Mouse (Mus musculus) megakaryocyte, embryonic 14.5 days (primary cell): ENCODE measurements around the gene Coa7. TPM values are rescaled to one million over a fixed set of nuclear protein-coding genes. Genes with fewer than 3 reads are reported as not detected.
A peak's percentile ranks its signal among the peaks of the same experiment; 100 is the strongest.

Source experiments
- H3K27me3 ChIP-seq: replicated peaks from 2 replicates; pipeline ENCODE3; 2012; ENCODE audit warnings: inconsistent platforms
- H3K36me3 ChIP-seq: replicated peaks from 2 replicates; pipeline ENCODE3; 2012; ENCODE audit warnings: low read length, inconsistent platforms, mixed read lengths
- H3K4me1 ChIP-seq: 2 replicates; pipeline ENCODE4 v1.6.1; 2012; ENCODE audit warnings: inconsistent platforms
- H3K4me3 ChIP-seq: replicated peaks from 2 replicates; pipeline ENCODE3; 2012; ENCODE audit warnings: moderate library complexity, mild to moderate bottlenecking, inconsistent platforms
- H3K9me3 ChIP-seq: 2 replicates; pipeline ENCODE4 v1.6.1; 2012; ENCODE audit warnings: inconsistent platforms
- FLI1 ChIP-seq: IDR thresholded peaks from 2 replicates; pipeline ENCODE4 v1.6.1; 2012; ENCODE audit warnings: low read length, inconsistent platforms, mixed read lengths
- GATA1 ChIP-seq: IDR thresholded peaks from 3 replicates; pipeline ENCODE4 v1.6.1; 2012; ENCODE audit warnings: mixed read lengths, low read length, inconsistent platforms, borderline replicate concordance
- polyA plus RNA-seq: library from polyadenylated mRNA; stranded (reverse); fragments of >175 nt; gene quantifications from 2 replicates; pipeline ENCODE4 v1.2.3, GENCODE M21; 2012; ENCODE audit warnings: low replicate concordance; ENCODE audit not compliant: insufficient read depth

Coa7 gene
- polyA plus RNA-seq, 1 experiment = 5.0 TPM

GRCm38 (mm10) chr4:108358498-108358897 lies 30.6 kb downstream of the Coa7 start:
- Histone ChIP-seq H3K27me3 (peaks cover 53% of the 10 kb centered on the region), H3K4me3 (no peak overlapping the region), H3K36me3 (no peaks in the 10 kb centered on the region), H3K4me1 (peaks cover 30% of the 10 kb centered on the region), H3K9me3 (no peaks in the 10 kb centered on the region)
- no peak for TF ChIP-seq FLI1
- TF ChIP-seq GATA1 = no peak

- no peaks in the 10 kb centered on the region for H3K9me3 ChIP-seq
- H3K4me3 ChIP-seq = peak overlapping the region; percentile 50
- no peak for TF ChIP-seq FLI1
- no peak for TF ChIP-seq GATA1
Observed at GRCm38 (mm10) chr4:108360136-108361055, 32.5 kb downstream of the Coa7 start.

GRCm38 (mm10) chr4:108362321-108363261 lies 34.7 kb downstream of the Coa7 start:
- no peak for TF ChIP-seq FLI1
- TF ChIP-seq GATA1 = no peak
- Histone ChIP-seq H3K4me1 (peaks cover 22% of the 10 kb centered on the region), H3K9me3 (no peaks in the 10 kb centered on the region), H3K27me3 (peaks cover 33% of the 10 kb centered on the region), H3K36me3 (no peaks in the 10 kb centered on the region), H3K4me3 (no peak overlapping the region)

More at GRCm38 (mm10) chr4:108360136-108361055, 32.5 kb downstream of the Coa7 start:
- Histone ChIP-seq H3K27me3 (peaks cover 51% of the 10 kb centered on the region), H3K36me3 (no peaks in the 10 kb centered on the region), H3K4me1 (peaks cover 33% of the 10 kb centered on the region)

GRCm38 (mm10) chr4:108363355-108364110 lies 35.6 kb downstream of the Coa7 start:
- no peak overlapping the region for H3K4me3 ChIP-seq
- H3K27me3 ChIP-seq = peaks cover 27% of the 10 kb centered on the region
- peaks cover 26% of the 10 kb centered on the region for H3K4me1 ChIP-seq
- H3K9me3 ChIP-seq = no peaks in the 10 kb centered on the region
- TF ChIP-seq GATA1 = no peak
- no peak for TF ChIP-seq FLI1
- H3K36me3 ChIP-seq = no peaks in the 10 kb centered on the region

GRCm38 (mm10) chr4:108364111-108364476 lies 36.2 kb downstream of the Coa7 start:
- TF ChIP-seq GATA1 (no peak), FLI1 (no peak)
- Histone ChIP-seq H3K9me3 (no peaks in the 10 kb centered on the region), H3K27me3 (peaks cover 21% of the 10 kb centered on the region), H3K36me3 (no peaks in the 10 kb centered on the region), H3K4me3 (no peak overlapping the region), H3K4me1 (peaks cover 29% of the 10 kb centered on the region)

GRCm38 (mm10) chr4:108369254-108369653 lies 41.3 kb downstream of the Coa7 start:
- H3K27me3 ChIP-seq = no peaks in the 10 kb centered on the region
- TF ChIP-seq GATA1 (no peak), FLI1 (no peak)
- H3K36me3 ChIP-seq = no peaks in the 10 kb centered on the region
- peaks cover 56% of the 10 kb centered on the region for H3K4me1 ChIP-seq
- no peaks in the 10 kb centered on the region for H3K9me3 ChIP-seq
- no peak overlapping the region for H3K4me3 ChIP-seq

- H3K4me1 ChIP-seq = peaks cover 51% of the 10 kb centered on the region
- no peaks in the 10 kb centered on the region for H3K27me3 ChIP-seq
- no peak for TF ChIP-seq GATA1
- TF ChIP-seq FLI1 = no peak
- H3K9me3 ChIP-seq = no peaks in the 10 kb centered on the region
- H3K36me3 ChIP-seq = no peaks in the 10 kb centered on the region
- H3K4me3 ChIP-seq = peak overlapping the region; percentile 62
Observed at GRCm38 (mm10) chr4:108370409-108370808, 42.5 kb downstream of the Coa7 start.

- no peaks in the 10 kb centered on the region for H3K36me3 ChIP-seq
- TF ChIP-seq FLI1 (no peak), GATA1 (no peak)
- H3K27me3 ChIP-seq = peaks cover 6% of the 10 kb centered on the region
- peaks cover 56% of the 10 kb centered on the region for H3K4me1 ChIP-seq
- H3K9me3 ChIP-seq = no peaks in the 10 kb centered on the region
- no peak overlapping the region for H3K4me3 ChIP-seq
Observed at GRCm38 (mm10) chr4:108371421-108371820, 43.5 kb downstream of the Coa7 start.

- H3K36me3 ChIP-seq = no peaks in the 10 kb centered on the region
- TF ChIP-seq FLI1 (no peak), GATA1 (no peak)
- H3K4me1 ChIP-seq = peaks cover 57% of the 10 kb centered on the region
- H3K27me3 ChIP-seq = peaks cover 7% of the 10 kb centered on the region
- no peak overlapping the region for H3K4me3 ChIP-seq
- no peaks in the 10 kb centered on the region for H3K9me3 ChIP-seq
Observed at GRCm38 (mm10) chr4:108372166-108372565, 44.2 kb downstream of the Coa7 start.
